Mouse (Mus musculus) neural tube, embryonic 14.5 days (tissue): ENCODE data around the gene Lsm3. TPM values are rescaled to one million over a fixed set of nuclear protein-coding genes. Genes with fewer than 3 reads are reported as not detected.

Experiments used
- ATAC-seq: fragments of 200-750 bp; cut with Nextera tagmentation; 2 replicates; pipeline ENCODE4 v1.8.0; 2017; ENCODE audit warnings: low read depth, mild to moderate bottlenecking, moderate TSS enrichment, moderate library complexity
- H3K27ac ChIP-seq: fragments of 300-500 bp; sonication (generic); 2 replicates; pipeline ENCODE4 v1.5.1; 2014; ENCODE audit warnings: low read depth, mild to moderate bottlenecking, control low read depth, low read length, moderate library complexity, mixed read lengths
- H3K27me3 ChIP-seq: fragments of 300-500 bp; sonication (generic); 2 replicates; pipeline ENCODE4 v1.6.1; 2014; ENCODE audit warnings: low read length; ENCODE audit not compliant: control insufficient read depth, insufficient read depth
- H3K36me3 ChIP-seq: fragments of 300-500 bp; sonication (generic); 2 replicates; pipeline ENCODE4 v1.6.1; 2014; ENCODE audit warnings: low read length, mixed read lengths; ENCODE audit not compliant: control insufficient read depth, insufficient read depth
- H3K4me1 ChIP-seq: fragments of 300-500 bp; sonication (generic); 2 replicates; pipeline ENCODE4 v1.6.1; 2014; ENCODE audit warnings: low read length; ENCODE audit not compliant: control insufficient read depth, insufficient read depth
- H3K4me2 ChIP-seq: fragments of 300-500 bp; sonication (generic); 2 replicates; pipeline ENCODE4 v1.6.1; 2014; ENCODE audit warnings: mild to moderate bottlenecking, low read depth, low read length, control low read depth
- H3K4me3 ChIP-seq: fragments of 300-500 bp; sonication (generic); 2 replicates; pipeline ENCODE4 v1.5.1; 2014; ENCODE audit warnings: low read depth, low read length, control low read depth, mixed read lengths
- H3K9ac ChIP-seq: fragments of 300-500 bp; sonication (generic); replicated peaks from 2 replicates; pipeline ENCODE4 v1.6.1; 2014; ENCODE audit warnings: low read depth, mild to moderate bottlenecking, control low read depth, low read length, mixed read lengths
- H3K9me3 ChIP-seq: fragments of 300-500 bp; sonication (generic); 2 replicates; pipeline ENCODE4 v1.6.1; 2016; ENCODE audit warnings: low read length; ENCODE audit not compliant: control insufficient read depth
- WGBS: fragments of 180-500 bp; shearing (Covaris S2); extraction: QIAGEN DNeasy Blood & Tissue Kit; methylation state at CpG from one replicate; pipeline ENCODE4 v1.1.7; 2014; 5-methylcytosine and 5-hydroxymethylcytosine counted together
- polyA plus RNA-seq: library from polyadenylated mRNA; unstranded; fragments of >200 nt; fragmentation: Nextera tagmentation; extraction: Ambion mirVana; gene quantifications from 2 replicates; pipeline ENCODE4 v1.2.1, GENCODE M21; 2014

Gene Lsm3
- polyA plus RNA-seq, 1 experiment from 2014 or later = 172 TPM

DNA sequence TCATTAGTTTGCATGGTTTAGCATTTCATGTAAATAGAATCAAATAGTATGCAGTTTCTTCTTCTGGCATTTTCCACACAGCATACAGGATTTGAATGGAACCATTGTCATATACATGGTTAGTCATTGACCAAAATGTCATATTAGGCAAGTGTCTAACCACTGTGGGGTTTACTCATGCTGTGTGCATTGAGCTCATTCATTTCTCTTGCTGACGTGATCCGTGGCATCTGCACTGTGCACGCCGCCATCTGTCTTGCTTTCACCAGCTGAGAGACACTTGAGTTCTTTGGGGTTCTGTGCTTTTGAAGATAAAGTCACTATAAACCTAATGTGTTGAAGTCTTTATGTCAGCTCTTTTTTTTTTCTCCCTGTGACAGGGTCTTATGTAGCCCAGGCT lies 43.6 kb downstream of the Lsm3 start:
- no peak for ATAC-seq
- WGBS = 71% methylated on average over 4 of the region's 4 CpGs

DNA sequence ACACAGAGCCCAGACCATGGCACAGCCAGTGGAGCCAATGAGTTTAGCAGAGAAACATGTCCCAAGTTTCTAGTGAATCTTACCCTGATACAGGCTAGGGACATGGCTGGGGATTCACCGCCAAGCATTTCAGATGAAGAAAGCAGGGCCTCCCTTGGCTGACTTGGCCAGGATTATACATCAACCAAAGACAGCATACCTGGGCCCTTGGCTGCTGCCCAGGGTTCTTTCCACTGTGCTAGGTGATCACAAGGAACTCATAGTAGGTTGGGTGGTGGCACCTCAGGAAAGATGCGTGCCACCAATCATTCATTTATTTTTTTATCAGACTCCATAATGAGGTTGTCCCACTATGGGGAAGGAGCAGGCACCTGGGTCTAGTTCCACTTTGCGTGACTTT lies 44.5 kb downstream of the Lsm3 start:
- Histone ChIP-seq H3K9me3 (no peaks in the 10 kb centered on the region), H3K9ac (no peak overlapping the region), H3K4me3 (no peak overlapping the region), H3K27me3 (no peaks in the 10 kb centered on the region), H3K36me3 (no peaks in the 10 kb centered on the region), H3K4me2 (no peak overlapping the region), H3K27ac (no peak overlapping the region), H3K4me1 (no peaks in the 10 kb centered on the region)
- no peak for ATAC-seq
- WGBS = 95% methylated on average over 3 of the region's 3 CpGs

More for the DNA sequence above, 43.6 kb downstream of the Lsm3 start:
- Histone ChIP-seq H3K27ac (no peak overlapping the region), H3K4me1 (no peaks in the 10 kb centered on the region), H3K9me3 (no peaks in the 10 kb centered on the region), H3K9ac (no peak overlapping the region), H3K27me3 (no peaks in the 10 kb centered on the region), H3K4me3 (no peak overlapping the region), H3K4me2 (no peak overlapping the region), H3K36me3 (no peaks in the 10 kb centered on the region)

DNA sequence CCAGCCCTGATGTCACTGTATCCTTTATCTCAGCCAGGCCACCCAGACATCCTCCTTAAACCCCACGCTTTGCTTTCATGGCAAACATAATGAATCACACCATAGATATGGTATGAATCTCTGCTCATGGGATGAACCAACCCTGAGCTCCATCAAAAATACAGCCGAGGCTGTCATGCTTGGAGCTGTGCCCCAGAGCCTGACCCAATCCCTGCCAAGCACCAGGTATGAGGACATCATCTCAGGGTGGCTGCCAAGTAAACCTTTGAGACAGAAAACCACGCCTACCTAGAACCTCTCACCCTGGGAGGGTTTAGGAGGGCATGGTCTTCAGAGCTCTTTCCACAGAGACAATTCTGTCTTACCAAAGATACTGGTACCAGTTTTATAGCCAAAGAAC lies 47.3 kb downstream of the Lsm3 start:
- ATAC-seq = no peak
- Histone ChIP-seq H3K27me3 (no peaks in the 10 kb centered on the region), H3K4me1 (no peaks in the 10 kb centered on the region), H3K4me2 (no peak overlapping the region), H3K9ac (no peak overlapping the region), H3K27ac (no peak overlapping the region), H3K4me3 (no peak overlapping the region), H3K36me3 (no peaks in the 10 kb centered on the region), H3K9me3 (no peaks in the 10 kb centered on the region)
- 80% methylated on average over 3 of the region's 3 CpGs for WGBS

DNA sequence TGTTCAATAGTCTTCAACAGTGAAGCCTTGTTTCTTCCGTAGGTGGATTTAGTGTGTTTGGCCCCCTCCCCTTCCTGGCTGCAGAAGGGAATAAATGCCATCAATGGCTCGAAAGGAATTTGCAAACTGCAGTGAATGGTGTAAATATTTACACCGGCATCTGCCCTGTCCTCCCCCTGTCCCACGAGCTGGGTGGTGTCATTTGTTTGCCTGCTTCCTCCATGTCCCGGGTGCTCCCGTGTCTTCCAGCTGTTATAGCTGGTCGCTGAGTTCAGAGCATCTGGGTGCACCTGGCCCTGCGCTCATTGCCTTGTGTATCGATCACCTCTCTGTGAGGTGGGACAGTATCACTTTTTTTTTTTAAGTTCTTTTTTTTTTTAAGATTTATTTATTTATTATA lies 50.7 kb downstream of the Lsm3 start:
- Histone ChIP-seq H3K4me1 (no peaks in the 10 kb centered on the region), H3K4me3 (no peak overlapping the region), H3K9me3 (no peaks in the 10 kb centered on the region), H3K27me3 (no peaks in the 10 kb centered on the region), H3K4me2 (no peak overlapping the region), H3K9ac (no peak overlapping the region), H3K36me3 (no peaks in the 10 kb centered on the region), H3K27ac (no peak overlapping the region)
- WGBS = 77% methylated on average over 9 of the region's 9 CpGs
- no peak for ATAC-seq

Other genes starting within 250 kb of the Lsm3 start
- 9.4 and 10.5 TPM in 2 replicates for gene Wnt7a, start 104.6 kb upstream of the Lsm3 start, polyA plus RNA-seq
- gene Chchd4, start 42.4 kb upstream of the Lsm3 start, polyA plus RNA-seq = 40.6 and 45.1 TPM in 2 replicates
- gene Tmem43, start 42.2 kb upstream of the Lsm3 start, polyA plus RNA-seq = 37.6 and 43.6 TPM in 2 replicates
- gene Xpc, start within 50 bp of the Lsm3 start, polyA plus RNA-seq = 16.9 and 20.5 TPM in 2 replicates
- gene Slc6a6, start 168.1 kb downstream of the Lsm3 start, polyA plus RNA-seq = 89.3 and 100 TPM in 2 replicates